Mouse (Mus musculus) neutrophil, adult 5-6 weeks (primary cell): ENCODE data around the gene Tspan15. TPM values are rescaled to one million over a fixed set of nuclear protein-coding genes. Genes with fewer than 3 reads are reported as not detected.

ENCODE experiments used
- ATAC-seq: fragments of 151-379, 151-347 bp; 2 replicates; pipeline ENCODE4 v1.8.0; 2017; ENCODE audit warnings: mild to moderate bottlenecking, moderate TSS enrichment; ENCODE audit not compliant: insufficient number of reproducible peaks, poor library complexity, low FRiP score, severe bottlenecking; ENCODE audit errors: extremely low read depth
- total RNA-seq: library from RNA; stranded (forward); fragments of 200-1000 nt; gene quantifications from 2 replicates; pipeline ENCODE4 v1.2.3, GENCODE M21; 2017

The Tspan15 gene
- total RNA-seq, 1 experiment from 2014 or later: 0.23 TPM

DNA sequence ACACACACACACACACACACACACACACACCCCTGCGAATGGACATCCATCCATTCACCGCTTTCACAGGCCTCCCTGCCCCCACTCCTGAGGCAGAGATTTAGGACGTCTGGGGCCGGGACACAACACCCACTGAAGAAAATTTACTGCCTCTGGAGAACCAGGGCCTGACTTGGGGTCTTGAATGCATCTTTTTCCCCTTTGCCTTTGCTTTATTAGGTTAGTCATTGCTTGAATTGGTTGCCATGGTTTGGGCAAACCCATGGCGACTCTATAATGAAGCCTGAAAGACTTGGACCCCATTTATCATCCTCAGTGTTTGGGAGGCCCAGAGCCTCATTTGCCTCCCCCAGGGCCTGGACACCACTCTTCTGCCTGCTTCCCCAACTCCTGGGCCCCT, 85.1 kb downstream of the Tspan15 start:
- ATAC-seq: no peak

DNA sequence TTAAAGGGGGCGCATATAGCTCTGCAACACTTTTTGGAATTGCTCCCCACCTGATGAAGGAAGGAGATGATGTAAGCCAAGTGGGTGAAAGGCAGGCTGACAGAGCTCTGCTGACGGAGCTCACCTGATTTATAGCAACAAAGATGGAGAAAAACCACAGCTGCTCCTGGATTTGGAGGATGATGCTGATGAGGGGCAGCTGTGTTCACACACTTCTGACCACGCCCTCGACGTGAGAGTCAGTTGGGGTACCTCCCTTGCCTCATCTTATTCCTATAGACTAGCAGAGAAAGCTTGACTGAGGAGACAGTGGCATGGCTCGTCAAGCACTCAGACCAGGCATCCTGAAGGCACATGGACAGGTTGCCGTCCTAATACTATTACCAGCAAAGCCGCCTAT, 87.2 kb downstream of the Tspan15 start, which contains the start of gene Fam241b:
Fam241b (minus strand) TSS at position 101 of the 400 bp plus-strand sequence.
- no peak for ATAC-seq

DNA sequence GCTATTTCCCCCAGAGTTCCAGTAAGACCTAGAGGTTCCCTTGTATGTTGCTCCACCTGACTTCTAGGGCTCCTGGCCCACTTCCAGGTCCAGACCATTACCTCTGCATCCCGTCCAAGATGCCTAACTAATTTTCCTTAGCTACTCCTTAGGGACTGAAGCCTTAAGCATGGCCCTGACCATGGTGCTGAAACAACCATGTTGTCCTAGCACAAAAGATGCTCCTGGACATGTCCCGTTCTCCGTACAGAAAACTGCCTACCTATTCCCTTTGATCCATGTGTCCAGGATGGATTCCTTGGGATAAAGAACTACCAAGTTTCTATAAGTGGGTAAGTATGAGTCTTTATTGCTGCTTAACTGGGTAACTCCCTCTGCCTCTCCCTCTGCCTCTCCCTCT, 93.0 kb downstream of the Tspan15 start:
- ATAC-seq: no peak

DNA sequence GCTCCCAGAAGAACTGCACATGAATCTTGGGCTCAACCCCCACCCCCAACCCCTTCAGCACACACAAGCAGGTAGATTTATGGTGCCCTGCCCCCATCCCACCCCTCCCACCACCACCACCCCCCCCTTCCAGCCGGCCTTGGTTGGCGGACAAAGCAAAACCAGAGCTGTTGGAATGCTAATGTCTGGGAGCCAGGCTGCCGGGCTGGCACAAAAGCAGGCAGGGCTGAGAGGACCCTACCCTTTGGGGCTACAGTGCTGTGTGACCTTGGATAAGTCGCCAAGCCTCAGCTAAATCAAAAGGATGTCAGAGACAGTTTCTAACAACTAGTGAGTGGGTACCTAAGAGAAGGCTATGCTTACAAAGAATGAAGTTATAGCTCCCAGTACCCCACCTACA, 93.9 kb downstream of the Tspan15 start:
- ATAC-seq: no peak

DNA sequence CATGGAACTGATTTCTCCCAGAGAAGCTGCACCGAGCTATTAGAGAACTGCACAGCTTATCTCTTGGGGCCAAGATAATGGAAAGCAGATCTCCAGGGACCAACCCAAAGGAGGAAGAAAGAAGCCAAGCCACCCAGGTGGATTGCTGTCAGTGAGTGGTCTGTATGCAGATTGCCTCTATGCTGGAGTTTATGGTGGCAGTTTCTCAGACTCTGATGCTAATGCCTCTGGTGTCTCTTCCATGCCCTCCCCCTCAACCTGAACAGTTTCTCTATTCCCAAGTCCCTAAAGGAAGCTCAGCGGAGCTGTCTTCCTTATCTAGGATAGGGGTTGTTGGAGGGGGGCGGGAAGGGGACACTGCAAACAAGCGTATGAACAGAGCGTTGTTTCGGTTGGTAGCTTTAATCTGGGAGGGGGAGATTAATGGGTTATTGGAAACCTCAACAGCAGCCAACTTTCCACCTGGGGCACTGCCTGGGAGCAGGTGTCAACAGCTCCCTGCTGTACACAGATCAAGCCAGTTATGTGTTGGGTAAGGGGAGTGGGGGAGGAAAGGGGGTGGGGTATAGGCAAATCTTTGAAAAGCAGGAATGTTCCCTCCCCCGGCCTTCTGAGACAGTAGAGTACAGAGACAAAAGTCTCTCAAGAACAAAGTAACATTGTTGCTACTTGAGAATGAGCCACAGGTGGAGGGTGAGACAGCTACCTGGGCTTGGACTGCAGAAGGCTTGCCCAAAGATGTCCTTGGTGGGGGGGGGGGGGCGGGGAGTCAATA, 95.2 kb downstream of the Tspan15 start:
- no peak for ATAC-seq

Other genes starting within 250 kb of the Tspan15 start
- not detected in 2 replicates for gene Neurog3, start 98.2 kb downstream of the Tspan15 start, total RNA-seq
- gene Fam241b, start 87.3 kb downstream of the Tspan15 start, total RNA-seq: not detected in 2 replicates
- gene Tacr2, start 21.2 kb upstream of the Tspan15 start, total RNA-seq: not detected in 2 replicates
- gene Hk1, start 148.7 kb upstream of the Tspan15 start, total RNA-seq: 37.8 and 43.8 TPM in 2 replicates
- not detected in 2 replicates for gene Hkdc1, start 191.2 kb upstream of the Tspan15 start, total RNA-seq
- gene 4930507D05Rik, start 218.2 kb upstream of the Tspan15 start, total RNA-seq: 0.23 TPM in 1 of 2 replicates, not detected in the other
- 15.5 and 17.5 TPM in 2 replicates for gene Supv3l1, start 218.5 kb upstream of the Tspan15 start, total RNA-seq